Mouse (Mus musculus) bone marrow, adult 2 months (tissue): ENCODE measurements around the gene Inpp5d. TPM values are rescaled to one million over a fixed set of nuclear protein-coding genes. Genes with fewer than 3 reads are reported as not detected.
"Not testable (repeated sequence)": the region's sequence is repeated elsewhere in the genome, so short reads cannot be mapped to it uniquely, and the experiment has no call there.

Source experiments
- H3K27ac ChIP-seq: fragments of 200-500 bp; 2 replicates; pipeline ENCODE4 v1.5.1; 2012; ENCODE audit warnings: low read depth, mild to moderate bottlenecking, control low read depth, inconsistent platforms, low read length; ENCODE audit not compliant: control insufficient read depth, poor library complexity, insufficient read depth
- H3K4me1 ChIP-seq: fragments of 200-500 bp; 2 replicates; pipeline ENCODE4 v1.6.1; 2011; ENCODE audit warnings: low read length; ENCODE audit not compliant: control insufficient read depth, insufficient read depth
- H3K4me3 ChIP-seq: fragments of 200-500 bp; replicated peaks from 2 replicates; pipeline ENCODE3; 2011; ENCODE audit warnings: mild to moderate bottlenecking, low read depth, low read length, control low read depth; ENCODE audit not compliant: control insufficient read depth
- CTCF ChIP-seq: fragments of 200-500 bp; IDR thresholded peaks from 2 replicates; pipeline ENCODE4 v1.5.1; 2011; ENCODE audit warnings: low read length, control low read depth; ENCODE audit not compliant: control insufficient read depth, insufficient read depth
- POLR2A ChIP-seq: fragments of 200-500 bp; IDR thresholded peaks from 2 replicates; pipeline ENCODE4 v1.6.1; 2011; ENCODE audit warnings: low read depth, mild to moderate bottlenecking, control low read depth, low read length, borderline replicate concordance; ENCODE audit not compliant: control insufficient read depth
- WGBS: fragments of 180-500 bp; shearing (Covaris S2); methylation state at CpG from one replicate; pipeline ENCODE4 v1.1.7; 2018; 5-methylcytosine and 5-hydroxymethylcytosine counted together
- polyA plus RNA-seq: library from polyadenylated mRNA; stranded (reverse); fragments of >200 nt; gene quantifications from 2 replicates; pipeline ENCODE4 v1.2.4, GENCODE M21; 2011; ENCODE audit warnings: low replicate concordance; ENCODE audit not compliant: missing spikeins, insufficient read depth, insufficient read length

Gene Inpp5d
- polyA plus RNA-seq, 1 experiment: 80.4 TPM

DNA sequence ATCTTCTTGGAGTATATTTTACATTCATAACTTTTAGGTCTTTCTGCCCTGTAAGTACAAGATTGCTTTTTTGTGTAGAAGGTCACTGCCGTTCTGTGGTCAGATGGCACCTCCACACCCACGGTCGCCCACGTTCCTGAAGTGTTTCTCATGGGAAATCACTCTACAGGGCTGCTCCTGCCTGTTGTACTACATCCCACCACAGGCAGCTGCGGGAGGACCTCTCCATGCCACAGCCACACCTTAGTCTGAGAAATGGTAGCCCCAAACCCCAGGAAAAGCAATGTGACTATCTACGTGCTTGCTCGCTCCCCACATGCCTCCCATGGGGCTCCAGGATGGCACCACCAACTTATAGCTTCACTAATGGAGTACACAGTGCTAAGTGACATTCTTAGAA, 48.2 kb downstream of the Inpp5d start:
- H3K27ac ChIP-seq: no peak overlapping the region
- H3K4me3 ChIP-seq: no peak overlapping the region
- H3K4me1 ChIP-seq: no peaks in the 10 kb centered on the region
- WGBS: 90% methylated on average over 7 of the region's 7 CpGs
- TF ChIP-seq CTCF: no peak
- no peak for TF ChIP-seq POLR2A

GRCm38 (mm10) chr1:87671483-87671882, 51.4 kb downstream of the Inpp5d start:
- no peak overlapping the region for H3K27ac ChIP-seq
- WGBS: 87% methylated on average over 4 of the region's 4 CpGs
- H3K4me3 ChIP-seq: no peak overlapping the region
- TF ChIP-seq POLR2A (no peak), CTCF (no peak)
- no peaks in the 10 kb centered on the region for H3K4me1 ChIP-seq

GRCm38 (mm10) chr1:87673822-87674604, 53.9 kb downstream of the Inpp5d start:
- no peaks in the 10 kb centered on the region for H3K4me1 ChIP-seq
- TF ChIP-seq POLR2A: no peak
- no peak for TF ChIP-seq CTCF
- 81% methylated on average over 9 of the region's 9 CpGs for WGBS
- H3K4me3 ChIP-seq: no peak overlapping the region
- H3K27ac ChIP-seq: no peak overlapping the region

DNA sequence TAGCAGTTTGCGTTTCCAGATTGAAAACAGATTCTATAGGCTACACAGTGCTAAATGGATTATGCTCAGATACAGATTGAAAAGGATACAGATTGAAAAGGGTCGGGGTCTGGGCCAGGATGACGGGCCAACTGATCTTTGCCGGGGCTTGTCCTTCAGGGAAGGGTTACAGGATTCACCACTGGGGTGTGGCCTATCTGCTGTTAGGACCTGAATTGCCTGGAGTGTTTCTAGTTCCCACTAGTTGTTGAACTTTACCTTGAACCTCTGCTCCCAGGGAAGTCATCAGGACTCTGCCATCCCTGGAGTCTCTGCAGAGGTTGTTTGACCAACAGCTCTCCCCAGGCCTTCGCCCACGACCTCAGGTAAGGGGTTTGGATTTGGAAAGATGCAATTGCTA, 55.9 kb downstream of the Inpp5d start:
- TF ChIP-seq POLR2A (no peak), CTCF (no peak)
- 88% methylated on average over 6 of the region's 6 CpGs for WGBS
- no peak overlapping the region for H3K27ac ChIP-seq
- H3K4me1 ChIP-seq: no peaks in the 10 kb centered on the region
- H3K4me3 ChIP-seq: no peak overlapping the region

- WGBS: 87% methylated on average over 5 of the region's 5 CpGs
- TF ChIP-seq POLR2A (no peak), CTCF (no peak)
- H3K27ac ChIP-seq: no peak overlapping the region
- H3K4me1 ChIP-seq: no peaks in the 10 kb centered on the region
- H3K4me3 ChIP-seq: no peak overlapping the region
These were observed 59.0 kb downstream of the Inpp5d start for GRCm38 (mm10) chr1:87679089-87679488.

DNA sequence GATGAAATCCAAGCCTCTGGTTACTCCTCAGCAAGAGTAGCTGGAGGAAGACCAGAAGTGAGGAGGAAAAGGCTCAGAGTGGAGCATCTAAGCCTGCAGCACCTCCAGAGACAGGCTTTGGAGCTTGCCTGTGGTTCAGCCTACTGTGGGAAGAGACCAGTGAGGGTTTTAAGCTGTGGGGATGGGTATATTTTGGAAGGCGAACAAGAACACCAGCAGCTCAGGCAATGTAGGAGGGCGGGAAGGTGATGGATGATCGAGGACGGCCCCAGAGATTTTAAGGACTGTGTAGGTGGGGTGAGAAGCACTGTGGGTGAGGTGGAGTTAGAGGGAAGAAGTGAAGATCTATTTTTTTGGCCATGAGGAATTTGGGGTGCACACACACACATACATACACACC, 60.8 kb downstream of the Inpp5d start:
- H3K4me1 ChIP-seq: no peaks in the 10 kb centered on the region
- no peak overlapping the region for H3K27ac ChIP-seq
- WGBS: 94% methylated on average over 4 of the region's 4 CpGs
- TF ChIP-seq CTCF (no peak), POLR2A (no peak)
- no peak overlapping the region for H3K4me3 ChIP-seq

GRCm38 (mm10) chr1:87682473-87682872, 62.4 kb downstream of the Inpp5d start:
- not testable (repeated sequence) for H3K4me1 ChIP-seq, H3K4me3 ChIP-seq, H3K27ac ChIP-seq
- WGBS: 83% methylated on average over 7 of the region's 7 CpGs

DNA sequence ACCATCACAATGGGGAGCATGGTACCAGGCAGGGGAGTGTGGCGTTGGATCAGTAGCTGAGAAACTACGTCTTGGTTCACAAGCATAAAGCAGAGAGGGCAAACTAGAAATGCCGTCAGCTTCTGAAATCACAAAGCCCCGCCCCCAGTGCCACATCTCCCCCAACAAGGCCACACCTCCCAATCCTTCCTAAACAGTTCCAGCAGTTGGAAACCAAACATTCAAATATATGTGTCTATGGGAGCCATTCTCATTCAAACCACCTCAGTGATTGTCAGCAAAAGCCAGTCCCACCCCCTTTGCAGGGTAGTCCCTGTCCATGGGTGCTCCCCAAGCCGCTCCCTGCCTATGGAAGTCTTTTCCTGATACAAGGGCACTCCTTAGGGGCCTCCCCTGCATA, 64.0 kb downstream of the Inpp5d start:
- H3K27ac ChIP-seq: no peak overlapping the region
- WGBS: 97% methylated on average over 5 of the region's 5 CpGs
- H3K4me3 ChIP-seq: no peak overlapping the region
- TF ChIP-seq POLR2A (no peak), CTCF (no peak)
- no peaks in the 10 kb centered on the region for H3K4me1 ChIP-seq

DNA sequence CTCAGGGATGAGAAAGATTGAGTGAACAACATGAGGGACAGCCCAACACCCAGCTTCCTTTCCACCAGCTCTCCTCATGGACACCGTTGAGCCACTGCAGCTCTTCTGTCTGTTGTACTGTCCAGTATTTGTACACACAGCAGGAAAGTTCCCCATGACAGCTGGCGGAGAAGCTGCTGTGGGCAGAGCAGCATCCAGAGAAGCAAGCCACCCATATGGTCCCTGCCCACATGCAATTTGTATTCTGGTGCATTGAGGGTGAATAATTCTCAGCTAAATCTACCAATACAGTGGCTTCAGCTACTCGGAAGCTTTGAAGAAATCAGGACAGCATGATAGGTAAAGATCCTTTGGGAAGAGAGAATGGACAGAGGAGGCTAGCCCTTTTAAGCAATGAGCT, 64.7 kb downstream of the Inpp5d start:
- Histone ChIP-seq H3K4me3 (no peak overlapping the region), H3K27ac (no peak overlapping the region), H3K4me1 (no peaks in the 10 kb centered on the region)
- TF ChIP-seq POLR2A: no peak
- TF ChIP-seq CTCF: no peak
- 90% methylated on average over 3 of the region's 3 CpGs for WGBS
